Mouse (Mus musculus) midbrain, embryonic 10.5 days (tissue): ENCODE measurements around the gene H2-M10.6. TPM values are rescaled to one million over a fixed set of nuclear protein-coding genes. Genes with fewer than 3 reads are reported as not detected.
"Not testable (repeated sequence)": the region's sequence is repeated elsewhere in the genome, so short reads cannot be mapped to it uniquely, and the experiment has no call there.

Experiments
- DNase-seq: peaks from one replicate; pipeline ENCODE4 v3.0.0-alpha.2; 2017; ENCODE audit warnings: low spot score
- H3K27ac ChIP-seq: fragments of 300-500 bp; sonication (generic); replicated peaks from 2 replicates; pipeline ENCODE4 v1.5.1; 2016; ENCODE audit warnings: mild to moderate bottlenecking
- H3K27me3 ChIP-seq: fragments of 300-500 bp; sonication (generic); 2 replicates; pipeline ENCODE4 v1.6.1; 2016; ENCODE audit warnings: low read depth, mild to moderate bottlenecking; ENCODE audit not compliant: poor library complexity, severe bottlenecking
- H3K36me3 ChIP-seq: fragments of 300-500 bp; sonication (generic); 2 replicates; pipeline ENCODE4 v1.6.1; 2016; ENCODE audit warnings: mild to moderate bottlenecking, moderate library complexity
- H3K4me1 ChIP-seq: fragments of 300-500 bp; sonication (generic); 2 replicates; pipeline ENCODE4 v1.6.1; 2016
- H3K4me3 ChIP-seq: fragments of 300-500 bp; sonication (generic); 2 replicates; pipeline ENCODE4 v1.5.1; 2016; ENCODE audit warnings: mild to moderate bottlenecking, moderate library complexity
- H3K9me3 ChIP-seq: fragments of 300-500 bp; sonication (generic); replicated peaks from 2 replicates; pipeline ENCODE4 v1.6.1; 2016; ENCODE audit warnings: mild to moderate bottlenecking
- WGBS: fragments of 180-500 bp; shearing (Covaris S2); methylation state at CpG from one replicate; pipeline ENCODE4 v1.1.7; 2016; 5-methylcytosine and 5-hydroxymethylcytosine counted together
- polyA plus RNA-seq: library from polyadenylated mRNA; unstranded; fragments of >200 nt; fragmentation: Nextera tagmentation; extraction: Ambion mirVana; gene quantifications from 2 replicates; pipeline ENCODE4 v1.2.1, GENCODE M21; 2016

H2-M10.6 gene
- not detected in 2 replicates for polyA plus RNA-seq

DNA sequence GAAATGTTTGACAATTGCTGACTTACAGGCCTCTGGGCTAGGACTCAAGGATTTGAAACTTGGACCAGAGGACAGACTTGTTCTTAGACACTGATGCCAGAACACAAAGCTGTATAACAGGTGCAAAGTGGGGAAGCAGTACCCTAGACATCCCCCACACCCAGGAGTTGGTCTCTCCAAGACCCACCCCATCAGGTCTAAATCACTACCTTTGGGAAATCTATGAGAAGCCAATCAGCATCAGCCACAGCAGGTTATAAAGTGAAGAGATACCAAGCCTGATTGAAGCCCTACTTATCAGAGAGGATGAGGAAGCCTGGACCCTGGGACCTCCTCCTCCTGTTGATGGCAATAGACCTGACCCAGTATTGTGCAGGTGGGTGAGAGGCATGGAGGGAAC lies at the start of gene H2-M10.6:
Gene H2-M10.6, plus strand, starts transcription at position 301 of the 400 bp plus-strand sequence.
- no peak within 1 kb of the TSS for H3K27ac ChIP-seq
- no peak for DNase-seq
- no peak within 1 kb of the TSS for H3K4me3 ChIP-seq
- H3K27me3 ChIP-seq = no peaks in the 10 kb centered on the region
- H3K36me3 ChIP-seq = no peaks in the 10 kb centered on the region
- no peaks in the 10 kb centered on the region for H3K4me1 ChIP-seq
- no peaks in the 10 kb centered on the region for H3K9me3 ChIP-seq

DNA sequence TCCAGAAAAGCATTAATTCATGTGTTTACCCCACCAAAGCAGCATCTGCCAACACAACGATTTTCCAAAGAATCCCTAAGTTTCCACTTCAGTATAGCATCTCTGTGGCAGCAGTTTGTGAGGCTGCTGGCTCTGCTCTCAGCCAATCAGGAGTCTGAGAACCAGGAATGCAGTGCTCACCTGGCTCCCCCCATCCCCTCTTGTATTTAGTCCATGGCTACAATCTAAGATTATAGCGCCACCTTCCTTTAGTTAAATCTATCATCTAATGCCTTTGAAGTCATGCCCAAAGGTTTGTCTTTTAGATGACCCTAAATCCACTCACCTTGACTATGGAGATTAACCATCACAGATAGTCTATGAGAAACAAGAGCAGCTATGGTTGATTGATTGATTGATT lies 48.2 kb upstream of the H2-M10.6 start:
- no peak for DNase-seq
- Histone ChIP-seq H3K4me1 (no peaks in the 10 kb centered on the region), H3K36me3 (no peaks in the 10 kb centered on the region), H3K27me3 (no peaks in the 10 kb centered on the region), H3K9me3 (no peaks in the 10 kb centered on the region), H3K27ac (no peak overlapping the region), H3K4me3 (no peak overlapping the region)
- WGBS = 64% methylated on average over 2 of the region's 2 CpGs

DNA sequence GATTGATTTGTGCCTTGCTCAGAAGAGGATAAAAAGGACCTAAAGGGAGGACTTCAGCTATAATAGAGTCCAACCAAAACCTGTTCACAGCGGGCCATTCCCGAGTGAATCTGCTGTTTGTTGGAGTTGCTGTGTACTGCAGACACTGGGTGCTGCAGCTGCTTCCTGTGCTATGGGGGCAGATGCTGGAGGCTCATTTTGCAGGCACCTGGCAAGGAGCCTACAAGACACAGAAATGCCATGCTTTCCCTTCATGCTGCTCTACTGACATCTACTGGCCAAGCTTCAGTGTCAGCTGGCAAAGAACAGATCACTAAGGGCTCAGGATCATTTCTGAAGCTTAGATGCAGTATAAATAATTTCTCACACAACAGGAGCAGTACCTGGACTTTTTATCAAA lies 47.7 kb upstream of the H2-M10.6 start:
- H3K27ac ChIP-seq, H3K36me3 ChIP-seq, H3K9me3 ChIP-seq, H3K27me3 ChIP-seq, H3K4me3 ChIP-seq, DNase-seq, H3K4me1 ChIP-seq: not testable (repeated sequence)
- 22% methylated on average over 2 of the region's 2 CpGs for WGBS

DNA sequence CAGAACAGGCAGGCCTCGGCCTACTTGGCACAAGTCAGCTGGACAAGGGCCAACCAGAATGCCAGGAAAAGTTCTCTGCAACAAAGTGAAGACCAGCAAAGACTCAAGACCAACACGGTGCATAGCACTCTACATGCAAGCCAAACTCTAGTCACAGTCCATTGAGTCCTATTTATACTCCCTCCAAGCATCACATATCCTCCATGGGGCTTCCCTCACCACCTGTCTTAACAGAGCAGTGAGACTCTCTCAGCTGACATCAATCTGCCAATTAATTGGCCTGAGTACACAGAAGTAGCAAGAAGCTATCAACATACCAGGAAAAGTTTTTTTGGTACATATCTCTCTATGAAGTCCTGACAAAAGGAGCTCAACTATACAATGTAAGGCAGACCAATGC lies 46.6 kb upstream of the H2-M10.6 start:
- DNase-seq, H3K36me3 ChIP-seq, H3K9me3 ChIP-seq, H3K27me3 ChIP-seq, H3K4me3 ChIP-seq, H3K4me1 ChIP-seq, H3K27ac ChIP-seq: not testable (repeated sequence)
- 67% methylated on average over 2 of the region's 2 CpGs for WGBS

DNA sequence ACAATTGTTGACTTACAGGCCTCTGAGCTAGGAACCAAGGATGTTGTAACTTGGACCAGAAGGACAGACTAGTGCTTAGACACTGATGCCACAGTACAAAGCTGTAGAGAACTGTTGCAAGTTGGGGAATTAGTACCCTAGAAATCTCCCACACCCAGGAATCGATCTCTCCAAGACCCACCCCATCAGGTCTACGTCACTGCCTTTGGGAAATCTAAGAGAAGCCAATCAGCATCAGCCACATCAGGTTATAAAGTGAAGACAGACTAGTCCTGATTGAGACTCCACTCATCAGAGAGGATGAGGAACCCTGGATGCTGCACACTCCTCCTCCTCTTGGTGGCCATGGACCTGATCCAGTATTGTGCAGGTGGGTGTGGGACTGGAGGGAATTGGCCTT lies 39.4 kb upstream of the H2-M10.6 start, which contains the start of gene H2-M10.5:
Gene H2-M10.5, plus strand, starts transcription at position 301 of the 400 bp plus-strand sequence.
- not testable (repeated sequence) for H3K4me1 ChIP-seq, H3K9me3 ChIP-seq, DNase-seq, H3K36me3 ChIP-seq, H3K27me3 ChIP-seq, H3K4me3 ChIP-seq, H3K27ac ChIP-seq
- WGBS = 93% methylated on average over 2 of the region's 2 CpGs

DNA sequence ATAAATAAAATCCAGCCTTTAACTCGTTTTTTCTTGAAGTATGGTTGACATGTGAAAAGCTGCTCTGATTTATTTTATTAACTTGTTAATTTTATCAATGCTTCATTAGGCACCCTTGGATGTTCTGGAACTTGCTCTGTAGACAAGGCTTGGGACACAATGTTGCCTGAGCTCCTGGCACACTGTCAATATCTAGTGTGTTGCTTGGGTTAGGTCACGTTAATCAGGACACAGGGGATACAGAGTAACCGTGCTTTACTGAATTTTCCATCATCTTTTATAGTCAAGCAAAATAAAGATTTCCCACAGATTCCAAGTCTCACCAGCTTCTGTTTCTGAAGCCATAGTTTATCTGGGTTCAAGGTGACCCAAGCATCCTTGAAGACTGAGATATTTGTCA lies 30.4 kb upstream of the H2-M10.6 start:
- no peaks in the 10 kb centered on the region for H3K27me3 ChIP-seq
- WGBS = 72% methylated on average over 3 of the region's 3 CpGs

DNA sequence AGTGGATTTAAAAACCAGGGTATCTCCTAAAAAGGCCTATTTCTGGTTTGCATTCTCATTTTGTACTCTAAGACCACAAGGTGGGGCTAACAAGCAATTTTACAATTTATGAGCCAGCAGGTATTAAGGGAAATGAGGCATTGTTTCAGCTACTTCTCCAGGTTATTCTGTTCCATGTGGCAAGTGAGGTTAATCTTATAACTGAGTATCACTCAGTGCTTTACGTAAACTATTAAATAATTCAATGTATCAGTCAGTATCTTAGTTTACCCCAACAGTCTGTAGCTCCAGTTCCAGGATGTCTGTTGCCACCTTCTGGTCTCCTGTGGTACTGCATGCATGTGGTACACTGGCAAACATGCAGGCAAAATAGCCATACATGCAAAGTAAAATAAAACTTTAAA lies 25.5 kb upstream of the H2-M10.6 start:
- H3K4me1 ChIP-seq, H3K36me3 ChIP-seq, H3K27ac ChIP-seq, H3K27me3 ChIP-seq, H3K4me3 ChIP-seq, DNase-seq, H3K9me3 ChIP-seq: not testable (repeated sequence)
- WGBS = 54% methylated on average over 1 of the region's 1 CpGs

More for the DNA sequence above, 30.4 kb upstream of the H2-M10.6 start:
- H3K36me3 ChIP-seq = no peaks in the 10 kb centered on the region
- no peak overlapping the region for H3K27ac ChIP-seq
- H3K9me3 ChIP-seq = no peaks in the 10 kb centered on the region
- H3K4me3 ChIP-seq = no peak overlapping the region
- H3K4me1 ChIP-seq = no peaks in the 10 kb centered on the region
- DNase-seq = no peak

DNA sequence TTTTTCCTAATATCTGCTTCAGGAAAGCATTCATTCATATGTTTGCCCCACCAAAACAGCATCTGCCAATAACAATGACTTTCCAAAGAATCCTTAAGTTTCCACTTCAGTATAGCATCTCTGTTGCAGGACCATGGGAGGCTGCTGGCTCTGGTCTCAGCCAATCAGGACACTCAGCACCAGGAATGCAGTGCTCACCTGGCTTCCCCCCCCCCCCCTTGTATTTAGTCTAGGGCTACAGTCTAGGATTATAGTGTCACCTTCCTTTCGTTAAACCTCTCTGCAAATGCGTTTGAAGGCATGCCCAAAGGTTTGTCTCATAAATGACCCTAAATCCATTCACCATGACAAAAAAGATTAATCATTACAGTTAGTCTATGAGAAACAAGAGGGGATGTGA lies 23.6 kb upstream of the H2-M10.6 start:
- no peak overlapping the region for H3K4me3 ChIP-seq
- no peaks in the 10 kb centered on the region for H3K4me1 ChIP-seq
- no peaks in the 10 kb centered on the region for H3K9me3 ChIP-seq
- no peak overlapping the region for H3K27ac ChIP-seq
- no peaks in the 10 kb centered on the region for H3K36me3 ChIP-seq
- WGBS = 86% methylated on average over 2 of the region's 2 CpGs
- H3K27me3 ChIP-seq = no peaks in the 10 kb centered on the region
- no peak for DNase-seq

DNA sequence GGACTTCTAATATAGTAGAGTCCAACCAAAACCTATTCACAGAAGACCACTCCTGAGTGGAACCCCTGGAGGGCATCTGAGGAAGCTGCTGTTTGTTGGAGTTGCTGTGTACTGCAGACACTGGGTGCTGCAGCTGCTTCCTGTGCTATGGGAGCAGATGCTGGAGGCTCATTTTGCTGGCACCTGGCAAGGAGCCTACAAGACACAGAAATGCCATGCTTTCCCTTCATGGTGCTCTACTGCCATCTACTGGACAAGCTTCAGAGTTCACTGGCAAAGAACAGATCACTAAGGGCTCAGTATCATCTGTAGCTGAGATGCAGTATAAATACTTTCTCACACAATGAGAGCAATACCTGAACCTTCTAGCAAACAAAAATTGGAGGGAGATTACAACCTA lies 23.2 kb upstream of the H2-M10.6 start:
- H3K9me3 ChIP-seq, H3K4me3 ChIP-seq, H3K36me3 ChIP-seq, H3K4me1 ChIP-seq, H3K27me3 ChIP-seq, H3K27ac ChIP-seq: not testable (repeated sequence)
- DNase-seq = peak; percentile 53

DNA sequence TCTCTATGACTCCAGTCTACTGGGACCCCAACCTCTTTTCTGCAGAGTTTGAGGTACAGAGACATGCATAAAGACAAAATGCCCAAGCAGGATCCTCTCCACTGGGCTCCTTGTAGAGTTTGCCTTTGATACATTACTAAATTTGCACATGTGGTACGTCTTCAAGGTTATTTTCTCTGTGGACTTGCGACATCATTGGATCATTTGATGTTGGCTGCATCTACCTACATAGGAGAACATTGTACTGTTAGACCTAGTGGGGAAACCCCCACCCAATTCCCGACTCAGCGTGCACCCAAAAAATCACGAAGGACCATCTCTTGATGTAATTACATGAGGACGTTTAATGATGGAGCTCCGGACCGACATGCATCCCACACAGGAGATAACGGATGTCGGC lies 12.5 kb upstream of the H2-M10.6 start:
- 95% methylated on average over 10 of the region's 10 CpGs for WGBS
- DNase-seq = no peak

DNA sequence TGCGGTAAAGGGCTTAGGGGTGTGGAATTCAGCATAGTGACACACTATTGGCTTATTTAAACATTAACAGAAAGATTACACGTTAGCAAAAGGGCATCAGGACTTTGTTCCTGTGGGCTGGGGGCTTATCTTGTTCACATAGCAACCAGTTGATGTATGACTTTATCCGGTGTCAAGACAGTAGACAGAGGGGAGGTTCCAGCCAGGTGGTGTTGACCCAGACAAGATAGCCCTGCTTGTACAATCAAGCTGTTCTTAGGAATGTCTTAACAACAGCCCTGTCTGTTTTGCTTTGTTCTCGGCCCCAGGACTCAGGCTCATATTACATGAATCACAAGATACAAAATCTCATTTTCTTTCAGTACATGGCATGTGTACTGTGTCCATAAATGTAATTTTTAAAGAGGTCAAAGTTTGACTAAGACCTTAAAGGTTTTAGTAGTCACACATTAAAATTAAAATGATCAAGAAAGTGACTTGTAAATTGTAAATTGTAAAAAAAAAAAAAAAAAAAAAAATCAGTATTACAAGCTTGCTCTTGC lies 12.0 kb upstream of the H2-M10.6 start:
- DNase-seq, H3K27ac ChIP-seq, H3K4me3 ChIP-seq, H3K9me3 ChIP-seq, H3K27me3 ChIP-seq, H3K4me1 ChIP-seq, H3K36me3 ChIP-seq: not testable (repeated sequence)
- 82% methylated on average over 4 of the region's 4 CpGs for WGBS

More for the DNA sequence above, 12.5 kb upstream of the H2-M10.6 start:
- Histone ChIP-seq H3K27ac (no peak overlapping the region), H3K4me1 (no peaks in the 10 kb centered on the region), H3K9me3 (no peaks in the 10 kb centered on the region), H3K27me3 (no peaks in the 10 kb centered on the region), H3K4me3 (no peak overlapping the region), H3K36me3 (no peaks in the 10 kb centered on the region)

DNA sequence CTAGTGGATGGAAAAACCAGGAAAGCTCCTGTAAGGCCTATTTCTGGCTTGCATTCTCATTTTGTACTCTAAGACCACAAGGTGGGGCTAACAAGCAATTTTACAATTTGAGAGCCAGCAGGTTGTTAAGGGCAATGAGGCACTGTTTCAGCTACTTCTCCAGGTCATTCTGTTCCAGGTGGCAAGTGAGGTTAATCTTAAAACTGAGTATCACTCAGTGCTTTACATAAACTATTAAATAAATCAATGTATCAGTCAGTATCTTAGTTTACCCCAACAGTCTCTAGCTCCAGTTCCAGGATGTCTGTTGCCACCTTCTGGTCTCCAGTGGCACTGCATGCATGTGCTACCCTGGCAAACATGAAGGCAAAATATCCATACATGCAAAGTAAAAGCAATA lies 12.0 kb downstream of the H2-M10.6 start:
- Histone ChIP-seq H3K27ac (no peak overlapping the region), H3K9me3 (no peaks in the 10 kb centered on the region), H3K36me3 (no peaks in the 10 kb centered on the region), H3K4me3 (no peak overlapping the region), H3K27me3 (no peaks in the 10 kb centered on the region), H3K4me1 (no peaks in the 10 kb centered on the region)
- peak; percentile 42 for DNase-seq

DNA sequence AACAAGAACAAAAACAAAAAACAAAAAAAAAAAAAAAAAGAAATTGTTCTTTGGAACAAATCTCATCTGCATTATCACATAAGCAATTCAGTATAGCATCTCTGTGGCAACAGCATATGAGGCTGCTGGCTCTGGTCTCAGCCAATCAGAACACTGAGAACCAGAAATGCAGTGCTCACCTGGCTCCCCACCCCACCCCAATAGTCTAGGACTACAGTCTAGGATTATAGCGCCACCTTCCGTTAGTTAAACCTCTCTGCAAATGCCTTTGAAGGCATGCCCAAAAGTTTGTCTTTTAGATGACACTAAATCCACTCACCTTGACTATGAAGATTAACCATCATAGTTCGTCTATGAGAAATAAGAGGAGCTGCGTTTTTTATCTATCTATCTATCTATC lies 13.6 kb downstream of the H2-M10.6 start:
- WGBS = 30% methylated on average over 4 of the region's 4 CpGs
- H3K36me3 ChIP-seq = no peaks in the 10 kb centered on the region
- no peaks in the 10 kb centered on the region for H3K4me1 ChIP-seq
- no peaks in the 10 kb centered on the region for H3K27me3 ChIP-seq
- no peak overlapping the region for H3K27ac ChIP-seq
- DNase-seq = peak; percentile 8
- H3K9me3 ChIP-seq = no peaks in the 10 kb centered on the region
- H3K4me3 ChIP-seq = no peak overlapping the region

DNA sequence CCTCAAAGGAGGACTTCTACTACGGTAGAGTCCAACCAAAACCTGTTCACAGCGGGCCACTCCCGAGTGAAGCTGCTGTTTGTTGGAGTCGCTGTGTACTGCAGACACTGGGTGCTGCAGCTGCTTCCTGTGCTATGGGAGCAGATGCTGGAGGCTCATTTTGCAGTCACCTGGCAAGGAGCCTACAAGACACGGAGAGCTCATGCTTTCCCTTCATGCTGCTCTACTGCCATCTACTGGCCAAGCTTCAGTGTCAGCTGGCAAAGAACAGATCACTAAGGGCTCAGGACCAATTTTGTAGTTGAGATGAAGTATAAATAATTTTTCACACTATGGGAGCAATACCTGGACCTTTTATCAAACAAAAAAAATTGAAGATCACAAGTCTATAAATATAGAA lies 14.0 kb downstream of the H2-M10.6 start:
- H3K9me3 ChIP-seq, H3K27ac ChIP-seq, H3K36me3 ChIP-seq, H3K27me3 ChIP-seq, H3K4me1 ChIP-seq, H3K4me3 ChIP-seq: not testable (repeated sequence)
- 15% methylated on average over 5 of the region's 5 CpGs for WGBS
- peak; percentile 46 for DNase-seq
